Mouse (Mus musculus) right cerebral cortex, postnatal 10 days (tissue): ENCODE results near the gene Slain1.
"Not testable (repeated sequence)": the region's sequence is repeated elsewhere in the genome, so short reads cannot be mapped to it uniquely, and the experiment has no call there.

Experiments used
- DNase-seq, 2 experiments: peaks; one replicate each; pipeline ENCODE4 v3.0.0; 2021; ENCODE audit warnings: low spot score in 2 of 2

The Slain1 gene

GRCm38 (mm10) chr14:103720637-103721355, 70.8 kb downstream of the Slain1 start:
- peak; percentile 75 to 85 for DNase-seq

- no peak for DNase-seq
Observed at GRCm38 (mm10) chr14:103723314-103723713, 73.3 kb downstream of the Slain1 start.

- DNase-seq, result no peak
Observed at GRCm38 (mm10) chr14:103723841-103724240, 73.8 kb downstream of the Slain1 start.

- no peak for DNase-seq
Observed at GRCm38 (mm10) chr14:103728506-103728905, 78.5 kb downstream of the Slain1 start.

- DNase-seq, result no peak
Observed at GRCm38 (mm10) chr14:103728951-103729725, 79.1 kb downstream of the Slain1 start.

- DNase-seq, result no peak
Observed at GRCm38 (mm10) chr14:103729760-103730367, 79.8 kb downstream of the Slain1 start.

GRCm38 (mm10) chr14:103732626-103733025, 82.6 kb downstream of the Slain1 start:
- DNase-seq, result no peak

GRCm38 (mm10) chr14:103741216-103741615, 91.2 kb downstream of the Slain1 start:
- no peak for DNase-seq

GRCm38 (mm10) chr14:103742150-103742549, 92.1 kb downstream of the Slain1 start:
- DNase-seq, result no peak

GRCm38 (mm10) chr14:103747345-103747744, 97.3 kb downstream of the Slain1 start:
- no peak for DNase-seq

- not testable (repeated sequence) for DNase-seq
Observed at GRCm38 (mm10) chr14:103750638-103751037, 100.6 kb downstream of the Slain1 start.

- peak; percentile 47 to 58 for DNase-seq
Observed at GRCm38 (mm10) chr14:103751384-103751783, 101.4 kb downstream of the Slain1 start.

GRCm38 (mm10) chr14:103752773-103753172, 102.7 kb downstream of the Slain1 start:
- DNase-seq, result no peak

GRCm38 (mm10) chr14:103754041-103754440, 104.0 kb downstream of the Slain1 start:
- no peak for DNase-seq

- no peak for DNase-seq
Observed at GRCm38 (mm10) chr14:103754465-103754864, 104.4 kb downstream of the Slain1 start.
